Mouse (Mus musculus) skeletal muscle tissue, adult 2 months (tissue): ENCODE data around the gene Cenpn.

Experiments used
- DNase-seq: peaks from one replicate; pipeline ENCODE4 v3.0.0-alpha.2; 2012; ENCODE audit warnings: low read depth, low spot score

Cenpn gene

GRCm38 (mm10) chr8:116942284-116943058, 20.9 kb downstream of the Cenpn start:
- DNase-seq: no peak

DNA sequence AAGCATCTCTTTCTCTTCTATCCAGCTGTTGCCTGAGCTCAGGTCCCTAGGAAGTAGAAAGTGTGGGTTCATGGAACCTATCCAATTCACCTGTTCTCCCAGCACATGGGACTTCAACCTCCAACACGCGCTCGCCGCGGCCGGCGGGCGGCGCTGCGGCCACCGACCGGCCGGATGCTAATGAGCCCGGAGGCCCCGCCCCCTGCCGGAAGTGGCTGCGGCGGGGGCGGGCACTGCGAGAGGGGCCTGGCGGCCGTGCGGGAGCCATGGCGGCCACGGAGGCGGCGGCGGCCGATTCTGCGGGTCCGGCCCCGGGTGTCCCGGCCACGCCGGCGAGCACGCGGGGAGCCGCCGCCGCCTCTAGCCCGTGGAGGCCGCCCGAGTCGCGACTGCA, 21.6 kb downstream of the Cenpn start, which contains the start of gene Atmin:
Gene Atmin, plus strand, starts transcription at position 233 of the 394 bp plus-strand sequence.
- DNase-seq: peak; percentile 78

DNA sequence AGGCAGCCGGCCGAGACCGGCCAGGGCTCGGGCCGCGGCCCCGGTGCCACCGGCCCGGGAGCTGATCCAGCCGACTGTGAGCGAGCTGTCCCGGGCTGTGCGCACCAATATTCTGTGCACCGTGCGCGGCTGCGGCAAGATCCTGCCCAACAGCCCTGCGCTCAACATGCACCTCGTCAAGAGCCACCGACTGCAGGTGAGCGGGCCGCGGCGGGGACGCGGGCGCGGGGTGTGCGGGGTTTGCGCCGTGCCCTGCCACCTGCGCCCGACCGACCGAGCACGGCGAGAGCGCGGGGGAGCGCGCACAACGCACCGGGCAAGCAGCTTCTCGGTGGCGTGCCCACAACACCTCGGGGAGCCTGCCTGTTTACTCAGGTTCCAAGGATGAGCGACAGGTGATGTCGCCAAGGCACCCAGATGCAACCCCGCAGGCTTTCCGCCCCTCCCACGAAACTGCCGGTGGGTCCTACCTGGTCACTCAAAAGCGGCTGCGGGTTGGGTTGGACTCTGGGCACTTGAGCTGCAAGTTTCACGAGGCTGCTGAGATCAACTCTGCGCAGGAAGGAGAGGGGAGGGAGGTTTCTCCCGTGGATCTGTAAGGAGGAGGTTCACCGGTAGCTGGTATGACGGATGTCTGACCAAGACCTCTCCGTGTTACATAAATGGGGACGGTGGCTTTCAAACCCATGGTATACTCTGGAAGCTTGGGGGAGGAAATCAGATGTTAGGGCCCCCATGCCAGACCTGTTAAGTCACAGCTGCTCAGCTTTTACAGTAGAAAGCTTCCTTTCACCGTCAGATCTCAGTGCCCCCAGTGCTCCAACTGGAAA, 22.2 kb downstream of the Cenpn start:
- no peak for DNase-seq

DNA sequence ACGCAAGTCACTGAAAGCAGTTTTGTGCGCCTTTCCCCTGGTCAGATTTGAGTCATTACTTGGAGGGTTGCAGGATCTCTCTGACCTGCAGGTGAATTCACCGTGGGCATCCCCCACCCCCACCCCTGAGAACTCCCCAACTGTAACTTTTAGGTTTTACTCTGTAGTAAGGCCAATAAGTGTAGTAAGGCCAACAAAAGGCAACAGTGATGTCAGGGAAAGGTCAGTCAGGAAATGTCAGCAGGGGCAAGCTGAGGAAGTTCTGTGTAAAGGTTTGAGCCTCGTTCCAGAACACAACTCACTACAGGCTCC, 22.8 kb downstream of the Cenpn start:
- DNase-seq: no peak

DNA sequence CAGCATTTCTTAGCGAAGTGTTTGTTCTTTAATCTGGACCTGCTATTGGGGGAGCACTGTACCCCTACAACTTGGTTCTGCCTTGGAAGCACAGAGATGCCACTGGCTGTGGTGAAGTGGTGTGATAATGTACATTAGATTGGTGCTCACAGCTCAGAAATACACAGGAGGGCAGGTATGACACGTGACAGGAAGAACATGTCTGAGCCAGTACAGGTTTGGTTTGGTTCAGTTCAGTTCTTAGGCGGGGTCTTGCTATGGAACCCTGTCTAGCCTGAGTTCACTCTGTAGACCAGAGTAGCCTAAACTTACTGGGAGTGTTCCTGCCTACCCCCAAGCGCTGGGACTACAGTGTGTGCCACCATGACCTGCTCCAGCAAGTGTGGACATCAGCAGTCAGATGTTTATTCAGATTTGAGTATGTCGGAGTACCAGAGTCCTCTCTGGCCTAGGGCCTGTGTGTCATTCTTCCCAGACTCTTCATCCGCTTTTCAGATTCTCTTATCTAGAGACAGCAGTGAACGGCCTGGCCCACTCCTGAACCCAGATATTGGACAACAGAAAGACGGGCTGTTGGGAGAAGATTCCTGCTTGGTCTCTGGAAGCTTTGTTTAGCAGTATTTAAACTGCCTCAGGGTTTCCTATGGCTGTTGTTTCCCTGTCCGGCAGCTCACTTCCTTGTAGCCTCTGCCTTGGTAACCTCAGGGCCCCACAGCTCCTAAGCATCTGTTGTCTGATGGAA, 23.8 kb downstream of the Cenpn start:
- no peak for DNase-seq

DNA sequence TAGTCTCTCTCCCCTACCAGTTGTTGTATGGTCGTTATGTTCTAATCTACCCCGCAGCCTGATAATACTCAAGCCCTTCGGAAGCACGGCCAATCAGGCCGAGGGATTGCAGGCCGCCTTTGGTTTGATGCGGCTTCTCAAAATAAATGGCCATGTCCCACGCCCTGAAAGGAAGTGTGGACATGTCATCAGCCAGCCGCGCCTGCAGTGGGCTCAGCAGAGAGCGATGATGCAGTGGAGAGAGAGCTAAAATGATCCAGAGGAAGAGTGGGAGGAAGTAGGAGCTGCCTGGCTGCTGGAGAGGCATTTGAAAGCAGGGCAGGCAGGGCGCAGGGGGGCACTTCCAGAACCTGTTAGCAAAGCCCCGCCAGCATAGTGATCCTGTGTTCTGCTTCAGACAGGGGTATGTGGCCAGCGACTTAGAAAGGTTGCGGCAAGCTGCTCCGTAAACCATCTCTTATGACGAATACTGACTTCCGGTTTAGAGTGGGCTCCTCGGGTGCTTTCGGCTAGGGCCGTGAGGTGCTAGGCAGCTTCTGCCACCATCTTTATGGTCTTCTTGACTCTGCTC, 24.8 kb downstream of the Cenpn start:
- DNase-seq: no peak

DNA sequence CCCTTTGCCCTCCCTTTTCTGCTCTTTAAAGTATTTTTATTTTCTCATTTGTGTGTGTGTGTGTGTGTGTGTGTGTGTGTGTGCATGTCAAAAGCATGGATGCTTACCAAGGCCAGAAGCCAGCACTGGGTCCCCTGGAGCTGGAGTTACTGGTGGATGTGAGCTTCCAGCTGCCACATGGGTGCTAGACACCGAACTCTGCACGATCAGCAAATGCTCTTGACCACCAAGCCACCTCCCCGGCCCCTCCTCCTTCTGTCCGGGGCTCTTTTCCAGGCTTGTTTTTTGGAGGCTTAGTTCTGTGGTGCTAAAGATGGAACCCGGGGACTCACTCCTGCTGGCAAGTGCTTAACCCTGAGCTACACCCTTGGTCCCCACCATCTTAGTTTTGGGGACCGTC, 25.3 kb downstream of the Cenpn start:
- no peak for DNase-seq

GRCm38 (mm10) chr8:116947589-116947988, 26.1 kb downstream of the Cenpn start:
- DNase-seq: no peak

GRCm38 (mm10) chr8:116951369-116951768, 29.8 kb downstream of the Cenpn start:
- DNase-seq: no peak

- no peak for DNase-seq
Observed at GRCm38 (mm10) chr8:116951778-116952177, 30.2 kb downstream of the Cenpn start.

- no peak for DNase-seq
Observed at GRCm38 (mm10) chr8:116952428-116952827, 30.9 kb downstream of the Cenpn start.

DNA sequence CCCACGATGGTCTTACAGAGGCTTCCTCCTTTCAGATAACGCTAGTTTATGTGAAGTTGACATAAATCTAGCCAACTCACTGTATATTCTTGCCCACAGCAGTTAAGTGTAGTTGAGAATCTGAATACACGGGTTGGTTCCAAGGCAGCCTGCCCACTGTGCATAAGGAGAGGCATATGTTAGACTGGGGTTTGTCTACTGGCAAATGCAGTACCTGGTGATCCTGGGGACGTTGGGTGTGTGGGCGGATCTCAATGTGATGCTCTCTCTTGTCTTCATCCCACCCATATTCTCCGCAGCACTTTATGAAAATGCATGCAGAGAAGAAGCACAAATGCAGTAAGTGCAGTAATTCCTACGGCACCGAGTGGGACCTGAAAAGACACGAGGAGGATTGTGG, 32.9 kb downstream of the Cenpn start:
- no peak for DNase-seq

- no peak for DNase-seq
Observed at GRCm38 (mm10) chr8:116969531-116969930, 48.0 kb downstream of the Cenpn start.

- no peak for DNase-seq
Observed at GRCm38 (mm10) chr8:116975066-116975465, 53.5 kb downstream of the Cenpn start.

DNA sequence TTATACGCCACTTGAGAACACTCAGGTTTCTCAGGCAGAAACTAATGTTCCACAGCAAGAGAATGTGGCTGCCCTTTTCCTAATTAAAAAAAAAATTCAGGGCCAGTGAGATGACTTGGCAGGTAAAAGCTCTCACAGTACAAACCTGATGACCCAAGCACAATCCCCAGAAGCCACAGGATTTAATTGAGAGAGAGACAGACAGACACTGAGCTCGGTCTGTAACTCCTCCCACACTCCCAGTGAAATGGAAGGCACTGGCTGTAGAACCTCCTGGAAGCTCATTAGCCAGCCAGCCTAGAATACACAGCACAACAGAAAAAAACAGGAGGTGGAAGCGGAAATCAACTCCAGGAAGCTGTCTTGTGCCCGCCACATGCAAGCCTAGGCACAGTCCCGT, 54.1 kb downstream of the Cenpn start:
- no peak for DNase-seq

- no peak for DNase-seq
Observed at GRCm38 (mm10) chr8:116978052-116978451, 56.5 kb downstream of the Cenpn start.

DNA sequence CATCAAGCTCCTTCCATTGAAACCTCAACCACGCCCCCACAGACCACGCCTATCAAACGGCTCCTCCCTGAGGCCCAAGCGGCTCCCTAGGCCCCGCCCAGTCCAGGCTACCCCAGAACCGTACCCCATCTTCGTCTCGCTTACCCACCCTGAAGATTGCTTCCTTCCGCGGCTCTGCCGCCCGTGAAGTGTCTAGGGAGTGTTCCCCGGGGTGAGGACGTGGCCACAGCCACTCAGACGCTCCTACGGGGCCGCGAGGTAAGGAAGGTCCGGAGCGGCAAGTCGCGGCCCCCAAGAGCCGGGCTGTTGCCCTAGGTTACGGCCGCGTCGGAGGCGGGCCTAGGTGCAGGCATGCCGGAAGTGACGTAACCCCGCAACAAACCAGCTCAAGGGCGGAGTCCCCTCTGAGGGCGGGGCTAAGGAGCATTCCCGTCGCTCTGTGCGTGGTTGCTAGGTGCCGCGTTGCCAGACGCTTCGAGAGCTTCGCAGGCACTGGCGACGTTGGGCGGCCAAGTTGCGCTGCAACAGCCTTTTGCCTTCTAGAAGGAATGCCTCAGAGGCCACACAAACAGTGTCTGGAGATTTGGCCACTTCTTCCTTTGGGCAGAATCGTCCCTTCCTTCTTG, 57.2 kb downstream of the Cenpn start, which contains the start of gene 1700030J22Rik:
Gene 1700030J22Rik, minus strand, starts transcription at position 329 of the 626 bp plus-strand sequence.
- DNase-seq: peak; percentile 97

GRCm38 (mm10) chr8:116980117-116980516, 58.6 kb downstream of the Cenpn start:
- DNase-seq: peak; percentile 32

DNA sequence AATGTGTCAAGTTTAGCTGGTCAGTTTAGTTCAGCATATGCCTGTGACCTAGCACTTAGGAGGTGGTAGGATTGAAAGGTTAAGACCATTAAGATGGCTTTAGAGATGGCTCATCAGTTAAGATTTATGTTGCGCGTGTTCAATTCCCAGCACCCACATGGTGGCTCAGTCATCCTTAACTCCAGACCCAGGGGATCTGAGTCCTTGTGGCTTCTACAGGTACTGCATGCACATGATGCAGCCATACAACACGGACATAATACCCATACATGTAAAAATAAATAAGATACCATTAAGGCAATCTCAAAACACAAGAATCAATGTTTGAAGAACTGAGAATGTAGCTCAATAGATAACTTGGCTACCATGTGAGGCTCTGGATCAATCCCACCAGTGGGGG, 68.3 kb downstream of the Cenpn start:
- DNase-seq: no peak
